Mouse (Mus musculus): ENCODE measurements around the gene Gna15. TPM values are rescaled to one million over a fixed set of nuclear protein-coding genes. Genes with fewer than 3 reads are reported as not detected.

The Gna15 gene
- polyA plus RNA-seq, 1 experiment from 2014 or later, result 0.94 TPM

- WGBS, result 86% methylated on average over 16 of the region's 16 CpGs
- no peak for ATAC-seq
- Histone ChIP-seq H3K4me3 (replicated peaks) (no peak overlapping the region), H3K27me3 (peaks cover 56% of the 10 kb centered on the region), H3K4me1 (replicated peaks) (peaks cover 41% of the 10 kb centered on the region), H3K27ac (no peak overlapping the region), H3K4me2 (replicated peaks) (no peak overlapping the region), H3K9me3 (no peaks in the 10 kb centered on the region), H3K36me3 (peaks cover 54% of the 10 kb centered on the region), H3K9ac (replicated peaks) (no peak overlapping the region)
These were observed 56.3 kb downstream of the Gna15 start for GRCm38 (mm10) chr10:81467670-81468235.

DNA sequence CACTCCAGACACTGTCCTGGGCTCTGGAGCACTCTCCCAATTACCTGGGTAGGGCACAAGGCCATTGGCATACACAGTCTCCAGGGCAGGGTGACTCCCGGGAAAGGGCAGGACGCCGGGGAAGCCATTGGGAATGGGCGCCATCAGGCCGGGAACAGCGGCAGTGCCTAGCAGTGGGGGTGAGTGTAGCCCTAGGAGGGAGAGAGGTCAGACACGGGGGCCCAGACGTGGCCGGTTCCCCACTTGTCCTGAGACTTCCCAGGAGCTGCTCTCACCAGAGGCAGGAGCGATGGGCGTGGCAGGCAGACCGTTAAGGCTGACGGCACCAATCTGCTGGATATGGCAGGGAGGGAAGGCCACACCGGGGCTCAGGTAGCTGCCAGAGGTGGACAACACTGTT, 57.1 kb downstream of the Gna15 start:
- no peak for ATAC-seq
- H3K9ac ChIP-seq (replicated peaks), result no peak overlapping the region
- H3K4me2 ChIP-seq (replicated peaks), result no peak overlapping the region
- peaks cover 34% of the 10 kb centered on the region for H3K4me1 ChIP-seq (replicated peaks)
- peaks cover 64% of the 10 kb centered on the region for H3K27me3 ChIP-seq
- WGBS, result 73% methylated on average over 14 of the region's 14 CpGs
- no peaks in the 10 kb centered on the region for H3K9me3 ChIP-seq
- no peak overlapping the region for H3K27ac ChIP-seq
- H3K4me3 ChIP-seq (replicated peaks), result no peak overlapping the region
- peaks cover 62% of the 10 kb centered on the region for H3K36me3 ChIP-seq

- Histone ChIP-seq H3K36me3 (peaks cover 64% of the 10 kb centered on the region), H3K9me3 (no peaks in the 10 kb centered on the region), H3K4me1 (replicated peaks) (peaks cover 26% of the 10 kb centered on the region), H3K27me3 (peaks cover 73% of the 10 kb centered on the region), H3K4me3 (replicated peaks) (no peak overlapping the region), H3K4me2 (replicated peaks) (no peak overlapping the region), H3K27ac (no peak overlapping the region), H3K9ac (replicated peaks) (no peak overlapping the region)
- ATAC-seq, result no peak
- WGBS, result 93% methylated on average over 2 of the region's 2 CpGs
These were observed 58.0 kb downstream of the Gna15 start for GRCm38 (mm10) chr10:81466066-81466465.

DNA sequence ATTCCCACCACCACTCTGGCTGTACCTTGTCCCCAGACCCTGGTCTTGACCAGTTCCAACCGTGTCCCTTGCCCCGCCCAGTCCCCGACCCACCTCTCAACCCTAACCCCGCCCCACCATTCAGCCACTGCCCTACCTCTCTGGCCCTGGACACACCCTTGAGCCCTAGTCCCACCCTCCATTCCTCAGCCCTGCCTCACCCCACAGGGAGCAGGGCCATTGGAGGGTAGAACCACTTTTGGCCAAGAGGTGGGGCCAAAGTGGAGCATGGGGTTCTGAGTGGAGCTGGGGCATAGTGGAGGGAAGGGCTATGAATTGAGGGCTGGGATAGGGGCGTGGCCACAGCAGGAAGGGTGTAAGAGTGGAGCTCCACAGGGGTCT, 58.8 kb downstream of the Gna15 start:
- Histone ChIP-seq H3K27me3 (peaks cover 81% of the 10 kb centered on the region), H3K9ac (replicated peaks) (no peak overlapping the region), H3K9me3 (no peaks in the 10 kb centered on the region), H3K4me1 (replicated peaks) (peaks cover 18% of the 10 kb centered on the region), H3K36me3 (peaks cover 64% of the 10 kb centered on the region), H3K27ac (no peak overlapping the region), H3K4me3 (replicated peaks) (no peak overlapping the region), H3K4me2 (replicated peaks) (no peak overlapping the region)
- ATAC-seq, result peak; percentile 18
- 5% methylated on average over 5 of the region's 5 CpGs for WGBS

DNA sequence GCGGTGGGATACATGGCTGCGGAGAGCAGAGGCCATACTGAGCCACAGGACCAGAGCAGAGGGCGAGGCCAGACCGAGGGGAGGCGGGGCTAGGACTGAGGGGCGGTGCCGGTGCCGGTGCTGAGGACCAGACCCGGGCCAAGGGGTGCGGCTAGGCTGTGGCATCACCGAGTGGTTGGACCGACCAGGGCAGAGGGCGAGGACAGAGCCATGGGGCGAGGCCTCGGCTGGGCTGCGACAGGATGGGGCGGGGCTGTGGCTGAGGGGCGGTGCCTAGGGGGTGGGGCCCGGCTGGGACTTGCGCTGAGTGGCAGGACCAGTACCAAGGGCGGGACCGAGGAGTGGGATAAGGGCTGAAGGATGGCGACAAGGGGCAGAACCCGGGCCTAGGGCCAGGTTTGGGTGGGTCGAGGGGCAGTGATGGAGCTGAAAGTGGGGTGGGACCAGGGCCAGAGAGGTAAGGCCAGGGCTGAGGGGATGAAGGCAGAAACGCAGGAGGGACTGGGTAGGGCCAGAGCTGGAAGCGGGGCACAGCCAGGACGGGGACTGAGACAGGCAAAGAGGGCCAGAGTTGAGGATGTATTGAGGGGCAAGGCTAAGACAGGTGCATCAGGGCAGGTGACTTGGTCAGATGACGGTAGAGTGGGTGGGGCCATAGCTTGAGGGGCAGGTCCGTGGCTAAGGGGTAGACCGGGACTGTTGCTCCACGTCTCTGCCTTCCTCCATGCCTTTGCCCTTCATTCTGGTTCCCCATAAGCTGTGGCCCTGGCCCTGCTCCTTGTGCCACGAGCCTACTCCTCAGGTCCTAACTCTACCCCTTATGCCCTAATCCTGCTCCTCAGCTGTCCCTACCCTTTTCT, 59.4 kb downstream of the Gna15 start:
- Histone ChIP-seq H3K9ac (replicated peaks) (peak overlapping the region; percentile 49; the same call in 1 of the 2 replicates), H3K36me3 (peaks cover 64% of the 10 kb centered on the region), H3K4me3 (replicated peaks) (peak overlapping the region; percentile 32), H3K9me3 (no peaks in the 10 kb centered on the region), H3K27ac (no peak overlapping the region), H3K4me1 (replicated peaks) (peaks cover 18% of the 10 kb centered on the region), H3K4me2 (replicated peaks) (peak overlapping the region; percentile 55), H3K27me3 (peaks cover 86% of the 10 kb centered on the region)
- 4% methylated on average over 33 of the region's 33 CpGs for WGBS
- peak; percentile 79 for ATAC-seq

GRCm38 (mm10) chr10:81463531-81463930, 60.5 kb downstream of the Gna15 start:
- Histone ChIP-seq H3K9me3 (no peaks in the 10 kb centered on the region), H3K36me3 (peaks cover 54% of the 10 kb centered on the region), H3K27me3 (peaks cover 91% of the 10 kb centered on the region), H3K4me1 (replicated peaks) (peaks cover 18% of the 10 kb centered on the region), H3K27ac (no peak overlapping the region), H3K4me2 (replicated peaks) (no peak overlapping the region), H3K9ac (replicated peaks) (no peak overlapping the region), H3K4me3 (replicated peaks) (no peak overlapping the region)
- no peak for ATAC-seq
- 80% methylated on average over 4 of the region's 4 CpGs for WGBS

GRCm38 (mm10) chr10:81462917-81463316, 61.1 kb downstream of the Gna15 start:
- H3K27ac ChIP-seq, result no peak overlapping the region
- H3K9ac ChIP-seq (replicated peaks), result no peak overlapping the region
- H3K4me1 ChIP-seq (replicated peaks), result peaks cover 18% of the 10 kb centered on the region
- ATAC-seq, result no peak
- H3K9me3 ChIP-seq, result no peaks in the 10 kb centered on the region
- no peak overlapping the region for H3K4me2 ChIP-seq (replicated peaks)
- H3K27me3 ChIP-seq, result peaks cover 86% of the 10 kb centered on the region
- 82% methylated on average over 7 of the region's 7 CpGs for WGBS
- no peak overlapping the region for H3K4me3 ChIP-seq (replicated peaks)
- peaks cover 48% of the 10 kb centered on the region for H3K36me3 ChIP-seq

DNA sequence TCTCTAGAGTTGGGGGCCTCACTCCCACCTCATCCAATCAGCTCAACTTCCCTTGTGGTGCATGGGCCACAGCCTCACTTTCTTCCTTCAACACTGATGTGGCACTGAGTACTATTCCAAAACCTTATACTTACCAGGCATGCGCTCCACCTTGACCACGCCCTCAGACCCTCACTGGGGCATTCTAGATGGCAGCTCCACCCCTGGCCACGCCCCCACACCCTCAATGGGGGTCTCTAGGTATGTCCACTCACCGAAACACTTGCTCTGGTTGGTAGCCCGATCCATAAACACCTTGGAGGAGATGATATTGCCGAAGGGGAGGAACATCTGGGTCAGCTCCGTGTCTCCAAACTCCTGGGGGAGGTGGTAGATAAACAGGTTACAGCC, 61.6 kb downstream of the Gna15 start:
- no peak overlapping the region for H3K9ac ChIP-seq (replicated peaks)
- H3K4me3 ChIP-seq (replicated peaks), result no peak overlapping the region

DNA sequence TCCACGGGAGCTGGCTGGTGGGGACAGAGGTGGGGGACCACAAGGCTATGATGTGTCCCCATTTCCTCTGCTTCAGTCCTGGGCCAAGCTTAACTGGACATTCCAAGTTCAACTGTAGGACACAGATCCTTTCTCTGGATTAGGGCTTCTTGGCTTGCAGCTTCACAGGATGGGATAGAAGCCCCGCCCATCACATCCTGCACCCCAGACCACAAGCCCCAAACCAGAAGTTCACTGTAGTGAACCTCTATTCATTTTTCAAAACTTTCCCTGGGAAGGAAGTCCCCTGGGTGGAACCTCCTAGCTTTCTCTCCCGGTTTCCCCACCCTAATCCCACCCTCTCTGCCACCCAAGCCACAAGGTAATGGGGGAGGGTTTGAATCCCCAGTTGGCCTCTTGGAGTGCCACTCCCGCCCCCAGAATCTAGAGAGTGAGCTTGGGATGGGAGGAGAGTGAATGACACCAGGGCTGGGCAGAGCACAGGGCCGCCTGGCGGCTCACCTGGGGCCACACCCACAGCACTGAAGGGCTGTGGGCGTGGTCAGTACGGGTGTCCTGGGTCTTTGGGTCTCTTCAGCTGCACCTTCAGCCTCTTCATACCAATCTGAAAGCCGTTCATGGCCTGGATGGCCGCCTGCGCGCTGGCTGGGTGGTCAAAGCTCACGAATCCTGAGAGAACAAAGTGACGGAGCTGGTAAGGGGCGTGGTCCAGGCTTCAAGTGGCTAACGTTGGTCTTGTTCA, 62.2 kb downstream of the Gna15 start:
- no peak for ATAC-seq
- WGBS, result 10% methylated on average over 16 of the region's 16 CpGs
- H3K4me3 ChIP-seq (replicated peaks), result no peak overlapping the region
- no peak overlapping the region for H3K4me2 ChIP-seq (replicated peaks)
- H3K36me3 ChIP-seq, result peaks cover 37% of the 10 kb centered on the region
- H3K27me3 ChIP-seq, result peaks cover 87% of the 10 kb centered on the region
- H3K9ac ChIP-seq (replicated peaks), result no peak overlapping the region
- H3K27ac ChIP-seq, result no peak overlapping the region
- no peaks in the 10 kb centered on the region for H3K9me3 ChIP-seq
- peaks cover 18% of the 10 kb centered on the region for H3K4me1 ChIP-seq (replicated peaks)

More for the DNA sequence above, 61.6 kb downstream of the Gna15 start:
- Histone ChIP-seq H3K9me3 (no peaks in the 10 kb centered on the region), H3K4me2 (replicated peaks) (no peak overlapping the region), H3K27ac (no peak overlapping the region), H3K27me3 (peaks cover 87% of the 10 kb centered on the region), H3K4me1 (replicated peaks) (peaks cover 18% of the 10 kb centered on the region), H3K36me3 (peaks cover 43% of the 10 kb centered on the region)
- 40% methylated on average over 7 of the region's 7 CpGs for WGBS
- ATAC-seq, result no peak

- Histone ChIP-seq H3K4me1 (replicated peaks) (peaks cover 18% of the 10 kb centered on the region), H3K9ac (replicated peaks) (no peak overlapping the region), H3K36me3 (peaks cover 28% of the 10 kb centered on the region), H3K4me3 (replicated peaks) (no peak overlapping the region), H3K9me3 (no peaks in the 10 kb centered on the region), H3K27ac (no peak overlapping the region), H3K4me2 (replicated peaks) (no peak overlapping the region), H3K27me3 (peaks cover 86% of the 10 kb centered on the region)
- ATAC-seq, result no peak
- WGBS, result 40% methylated on average over 11 of the region's 11 CpGs
These were observed 63.1 kb downstream of the Gna15 start for GRCm38 (mm10) chr10:81460951-81461350.

DNA sequence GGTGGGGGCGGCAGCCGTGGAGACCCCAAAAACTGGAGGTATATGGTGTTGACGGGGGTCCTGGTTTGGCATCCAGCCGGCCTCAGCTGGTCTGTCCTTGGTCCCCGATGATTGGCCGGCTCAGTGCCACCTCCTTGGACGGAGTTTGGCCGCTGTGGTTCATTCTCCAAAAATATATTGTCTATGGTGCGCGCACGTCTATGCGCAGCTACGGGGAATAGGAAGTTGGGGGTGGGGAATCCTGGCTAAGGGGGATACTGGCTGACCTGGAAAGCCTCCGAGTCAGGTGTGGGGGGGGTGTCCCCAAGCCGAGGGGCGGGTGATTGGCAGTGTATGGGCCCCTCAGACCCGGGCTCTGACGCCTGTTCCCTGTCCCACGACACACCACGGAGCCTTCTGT, 63.6 kb downstream of the Gna15 start:
- H3K27me3 ChIP-seq, result peaks cover 86% of the 10 kb centered on the region
- H3K9me3 ChIP-seq, result no peaks in the 10 kb centered on the region
- H3K4me2 ChIP-seq (replicated peaks), result no peak overlapping the region
- H3K36me3 ChIP-seq, result peaks cover 23% of the 10 kb centered on the region
- WGBS, result 14% methylated on average over 19 of the region's 20 CpGs
- ATAC-seq, result no peak
- H3K9ac ChIP-seq (replicated peaks), result no peak overlapping the region
- no peak overlapping the region for H3K27ac ChIP-seq
- H3K4me1 ChIP-seq (replicated peaks), result peaks cover 16% of the 10 kb centered on the region
- no peak overlapping the region for H3K4me3 ChIP-seq (replicated peaks)

GRCm38 (mm10) chr10:81459399-81459798, 64.6 kb downstream of the Gna15 start:
- peaks cover 5% of the 10 kb centered on the region for H3K4me1 ChIP-seq (replicated peaks)
- peaks cover 86% of the 10 kb centered on the region for H3K27me3 ChIP-seq
- H3K4me2 ChIP-seq (replicated peaks), result no peak overlapping the region
- H3K9me3 ChIP-seq, result no peaks in the 10 kb centered on the region
- peaks cover 20% of the 10 kb centered on the region for H3K36me3 ChIP-seq
- ATAC-seq, result no peak
- H3K4me3 ChIP-seq (replicated peaks), result no peak overlapping the region
- H3K27ac ChIP-seq, result no peak overlapping the region
- WGBS, result 72% methylated on average over 21 of the region's 21 CpGs
- H3K9ac ChIP-seq (replicated peaks), result no peak overlapping the region
